Mouse (Mus musculus) midbrain, embryonic 14.5 days (tissue): ENCODE results near the gene Olfr62. TPM values are rescaled to one million over a fixed set of nuclear protein-coding genes. Genes with fewer than 3 reads are reported as not detected.

Source experiments
- polyA plus RNA-seq: library from polyadenylated mRNA; unstranded; fragments of >200 nt; fragmentation: Nextera tagmentation; extraction: Ambion mirVana; gene quantifications from 2 replicates; pipeline ENCODE4 v1.2.1, GENCODE M21; 2014

The Olfr62 gene
- polyA plus RNA-seq, 1 experiment from 2014 or later, result not detected

Other genes starting within 250 kb of the Olfr62 start
- gene Szt2, start 249.7 kb upstream of the Olfr62 start, polyA plus RNA-seq, result 13.2 and 14.7 TPM in 2 replicates
- 89.6 and 109 TPM in 2 replicates for gene Med8, start 249.6 kb upstream of the Olfr62 start, polyA plus RNA-seq
- gene Elovl1, start 230.9 kb upstream of the Olfr62 start, polyA plus RNA-seq, result 14.0 and 25.0 TPM in 2 replicates
- 29.6 and 47.3 TPM in 2 replicates for gene Cdc20, start 221.6 kb upstream of the Olfr62 start, polyA plus RNA-seq
- gene Mpl, start 201.4 kb upstream of the Olfr62 start, polyA plus RNA-seq, result 0.13 TPM in 1 of 2 replicates, not detected in the other
- 8.1 and 12.0 TPM in 2 replicates for gene Tie1, start 168.9 kb upstream of the Olfr62 start, polyA plus RNA-seq
- not detected in 2 replicates for gene 2610528J11Rik, start 132.0 kb upstream of the Olfr62 start, polyA plus RNA-seq
- not detected in 2 replicates for gene Tmem125, start 114.9 kb upstream of the Olfr62 start, polyA plus RNA-seq
- gene Cfap57, start 38.2 kb upstream of the Olfr62 start, polyA plus RNA-seq, result 1.3 and 1.8 TPM in 2 replicates
- gene Ebna1bp2, start 38.2 kb upstream of the Olfr62 start, polyA plus RNA-seq, result 106 and 117 TPM in 2 replicates
- gene Olfr1342, start 33.8 kb downstream of the Olfr62 start, polyA plus RNA-seq, result not detected in 2 replicates
- gene Olfr1341, start 44.6 kb downstream of the Olfr62 start, polyA plus RNA-seq, result not detected in 2 replicates
- gene Olfr1340, start 61.2 kb downstream of the Olfr62 start, polyA plus RNA-seq, result not detected in 2 replicates
- gene Olfr1339, start 73.2 kb downstream of the Olfr62 start, polyA plus RNA-seq, result not detected in 2 replicates
- gene Olfr1338, start 99.8 kb downstream of the Olfr62 start, polyA plus RNA-seq, result not detected in 2 replicates
- gene Olfr1337, start 123.6 kb downstream of the Olfr62 start, polyA plus RNA-seq, result not detected in 2 replicates
- gene Olfr1335, start 151.0 kb downstream of the Olfr62 start, polyA plus RNA-seq, result not detected in 2 replicates
- gene Olfr1333, start 177.3 kb downstream of the Olfr62 start, polyA plus RNA-seq, result not detected in 2 replicates
- gene Olfr1331, start 205.7 kb downstream of the Olfr62 start, polyA plus RNA-seq, result not detected in 2 replicates
- not detected in 2 replicates for gene Olfr1330, start 229.6 kb downstream of the Olfr62 start, polyA plus RNA-seq